Mouse (Mus musculus): ENCODE data around the gene Fezf1.

Gene Fezf1

DNA sequence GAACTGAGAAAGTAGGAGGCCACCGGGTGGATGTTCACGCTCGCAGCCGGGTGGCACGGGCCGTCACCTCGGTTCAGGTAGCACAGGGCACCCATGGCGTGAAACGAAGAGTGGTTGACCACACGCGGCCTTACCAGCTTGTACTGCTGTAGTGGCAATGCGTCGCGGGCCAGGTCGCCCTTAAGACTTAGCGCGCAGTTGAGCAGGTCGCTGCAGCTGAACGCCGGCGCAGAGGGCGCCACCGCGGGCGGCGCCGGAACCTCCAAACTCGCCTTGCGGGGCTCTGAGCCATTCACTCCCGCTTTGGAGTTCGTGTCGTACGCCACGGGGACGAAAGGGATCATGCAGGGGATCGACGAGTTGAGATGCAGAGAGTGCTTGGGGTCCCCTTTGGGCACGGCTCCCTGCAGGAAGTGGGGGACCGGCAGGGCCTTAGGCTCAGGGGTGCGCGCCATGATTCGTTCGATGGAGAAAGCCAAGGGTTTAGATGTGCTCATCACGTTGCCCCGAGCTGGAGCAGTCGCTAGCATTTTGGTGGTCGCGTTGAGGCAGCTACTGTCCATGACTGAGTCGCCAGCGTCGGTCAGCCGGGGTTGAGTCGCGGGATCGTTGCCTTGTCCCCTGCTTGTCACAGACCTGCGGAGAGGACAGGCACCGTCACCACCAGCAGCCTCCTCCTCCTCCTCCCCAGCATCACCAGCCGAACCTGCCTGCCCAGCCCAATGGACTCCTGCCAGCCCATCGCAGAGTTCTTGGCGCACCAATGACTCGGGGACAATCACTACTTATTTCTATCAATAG lies 450 bp downstream of the Fezf1 start:
- DNase-seq (ENCODE audit: low read depth, low spot score): no peak

DNA sequence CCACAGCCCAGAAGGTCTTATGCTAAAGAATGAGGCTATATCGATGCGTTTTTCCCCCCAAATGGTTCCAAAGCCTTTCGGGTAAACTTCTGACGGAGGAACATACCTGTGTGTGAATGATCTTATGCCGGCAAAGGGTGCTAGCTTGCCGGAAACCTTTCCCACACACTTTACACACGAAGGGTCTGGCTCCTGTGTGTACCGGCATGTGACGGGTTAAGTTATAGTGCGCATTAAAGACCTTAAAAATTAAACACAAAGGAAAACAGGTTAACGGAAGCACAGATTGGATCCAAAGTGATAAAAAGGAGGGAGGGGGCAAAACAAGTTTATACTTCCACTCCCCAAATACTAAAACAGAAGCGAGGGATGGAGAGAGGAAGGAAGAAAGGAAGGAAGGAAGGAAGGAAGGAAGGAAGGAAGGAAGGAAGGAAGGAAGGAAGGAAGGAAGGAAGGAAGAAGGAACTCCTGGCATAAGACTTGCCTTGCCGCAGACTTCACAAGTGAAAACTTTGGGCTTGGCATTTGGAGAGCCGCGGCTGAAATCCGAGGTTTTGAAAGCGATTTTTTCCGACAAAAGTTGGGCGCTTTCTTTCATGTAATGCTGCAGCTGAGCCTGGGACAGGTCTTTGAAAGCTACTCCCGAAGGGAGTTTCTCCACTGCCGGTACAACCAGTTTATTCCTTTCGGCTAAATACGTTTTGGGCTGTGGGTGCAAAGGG lies 1.2 kb downstream of the Fezf1 start:
- DNase-seq (ENCODE audit: low read depth, low spot score): no peak

DNA sequence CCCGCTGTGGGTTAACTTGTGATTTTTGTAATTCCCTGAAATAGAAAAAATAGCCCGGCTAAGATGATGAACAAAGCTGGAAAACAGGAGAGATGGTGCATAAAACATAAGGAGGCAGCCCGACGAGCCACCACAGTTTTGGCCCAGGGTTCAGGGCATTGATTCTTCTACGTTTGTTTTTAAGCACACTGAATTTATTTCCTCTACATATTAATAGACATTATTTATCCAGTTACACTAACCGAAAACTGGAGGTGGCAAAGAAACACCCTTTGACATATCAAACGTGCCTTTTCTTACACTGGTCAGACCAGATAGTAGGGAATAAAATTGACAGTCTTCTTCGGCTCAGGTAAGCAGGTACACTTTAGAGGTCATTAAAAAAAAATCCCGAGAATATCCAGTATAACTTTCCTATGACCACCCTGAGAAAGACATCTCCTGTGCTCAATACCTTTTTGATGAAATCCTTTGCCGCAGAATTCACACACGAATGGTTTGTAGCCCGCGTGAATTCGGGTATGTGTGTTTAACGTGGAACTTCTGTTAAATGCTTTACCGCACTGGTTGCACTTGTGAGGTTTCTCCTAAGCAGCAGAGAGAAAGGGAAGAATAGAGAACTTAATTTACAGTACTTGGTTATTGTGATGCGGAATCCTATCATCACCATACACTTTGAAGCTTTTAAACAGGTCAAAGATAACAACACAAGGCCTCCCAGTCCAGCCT lies 1.9 kb downstream of the Fezf1 start:
- no peak for DNase-seq (ENCODE audit: low read depth, low spot score)

DNA sequence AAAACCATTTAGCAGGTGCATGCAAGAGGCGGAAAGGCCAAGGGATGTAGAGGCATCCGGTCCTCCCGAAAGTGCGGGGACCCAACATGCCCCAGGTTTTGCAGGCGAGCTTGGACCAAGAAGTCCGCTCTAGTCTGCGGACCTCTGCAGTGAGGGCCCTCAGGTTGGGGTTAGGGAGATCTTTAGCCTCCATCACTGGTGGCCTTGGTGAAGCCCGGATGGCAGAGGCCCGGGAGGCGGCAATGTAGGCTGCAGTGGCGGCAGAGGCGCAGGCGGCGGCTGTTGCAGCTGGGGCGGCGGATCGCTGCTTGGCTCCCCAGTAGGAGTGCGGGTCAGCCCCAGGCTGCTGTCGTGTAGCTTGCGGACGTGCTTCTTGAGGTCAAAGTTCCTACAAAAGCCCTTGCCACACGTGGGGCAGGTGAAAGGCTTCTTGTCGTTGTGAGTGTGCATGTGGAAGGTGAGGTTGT lies 2.6 kb downstream of the Fezf1 start:
- no peak for DNase-seq (ENCODE audit: low read depth, low spot score)

DNA sequence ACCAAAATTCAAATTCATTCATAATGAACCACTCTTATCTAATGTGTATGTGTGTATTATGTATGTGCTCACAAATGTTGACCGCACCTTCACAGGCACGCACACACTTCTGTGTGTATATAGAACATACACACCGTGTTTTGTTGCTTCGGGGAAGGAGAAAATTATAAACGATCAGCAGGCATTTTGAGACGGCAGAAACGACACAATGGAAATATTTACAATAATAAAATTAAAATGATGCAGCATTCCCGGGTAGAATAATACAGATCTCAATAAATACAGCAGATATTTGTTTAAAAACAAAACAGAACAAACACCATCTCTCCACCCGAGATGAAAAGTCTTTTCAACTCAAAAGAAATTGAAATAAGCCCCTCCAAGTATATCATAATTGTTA lies 3.0 kb downstream of the Fezf1 start:
- no peak for DNase-seq (ENCODE audit: low read depth, low spot score)

DNA sequence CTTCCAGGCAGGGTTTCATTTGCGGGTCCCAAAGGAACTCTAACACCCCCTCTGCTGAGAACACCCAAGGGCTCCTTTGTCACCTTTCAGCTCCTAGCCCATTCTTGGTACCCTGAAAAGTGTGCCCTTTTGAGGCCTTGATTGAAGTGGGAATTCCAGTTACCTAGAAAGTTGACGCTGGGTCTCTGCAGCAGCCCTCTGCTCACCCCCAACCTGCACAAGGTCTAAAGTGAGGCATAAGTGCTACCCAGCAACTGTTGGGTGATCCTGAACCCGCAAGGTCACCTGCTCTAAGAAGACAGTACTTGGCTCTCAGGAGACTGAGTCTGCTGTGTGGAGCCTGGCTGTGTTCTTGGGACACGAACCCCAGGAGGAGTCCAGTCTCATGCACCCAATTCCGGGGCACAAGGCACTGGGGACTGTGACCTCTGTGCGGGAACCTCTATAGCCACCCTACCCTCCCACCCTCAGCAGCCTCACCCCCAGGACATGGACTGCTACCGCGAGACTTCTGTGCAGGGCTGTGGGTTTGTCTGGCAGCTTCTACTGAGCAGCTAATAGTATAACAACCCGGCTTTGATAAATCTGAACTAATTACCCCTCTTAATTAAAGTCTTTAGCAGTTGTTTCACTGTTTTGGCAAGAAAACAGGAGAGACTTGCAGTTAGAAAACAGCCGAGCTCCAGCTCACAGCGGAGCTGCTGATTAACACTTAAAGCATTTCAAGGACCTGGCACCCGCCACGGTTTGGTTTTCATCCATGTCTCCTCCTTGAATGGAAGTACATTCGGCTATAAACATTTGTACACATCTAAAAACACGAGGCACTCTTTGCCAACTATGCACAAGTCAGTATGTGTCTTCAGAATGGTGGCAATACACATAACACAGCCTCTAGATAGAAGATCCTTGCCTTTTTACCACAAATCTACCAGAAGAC lies 4.1 kb downstream of the Fezf1 start:
- DNase-seq (ENCODE audit: low read depth, low spot score): no peak

DNA sequence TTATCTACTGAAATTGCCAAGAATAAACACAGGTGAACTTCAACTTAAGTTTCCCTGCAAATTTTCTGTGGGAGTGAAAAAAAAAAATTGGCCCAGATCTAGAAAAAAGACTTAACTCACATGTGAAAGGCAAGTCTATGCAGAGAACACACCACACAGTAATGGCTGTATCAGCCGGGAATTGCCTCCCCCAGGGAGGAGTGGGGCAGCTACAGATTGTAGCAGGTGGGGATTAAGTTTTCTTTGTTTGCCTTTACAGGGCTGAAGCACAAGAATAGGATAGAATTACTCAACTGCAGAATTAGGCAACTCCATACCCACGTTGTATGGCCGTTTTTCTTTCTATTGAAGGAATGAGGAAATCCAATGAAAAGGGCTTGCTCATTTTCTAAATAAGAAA lies 36.7 kb downstream of the Fezf1 start:
- DNase-seq (ENCODE audit: low read depth, low spot score): no peak

DNA sequence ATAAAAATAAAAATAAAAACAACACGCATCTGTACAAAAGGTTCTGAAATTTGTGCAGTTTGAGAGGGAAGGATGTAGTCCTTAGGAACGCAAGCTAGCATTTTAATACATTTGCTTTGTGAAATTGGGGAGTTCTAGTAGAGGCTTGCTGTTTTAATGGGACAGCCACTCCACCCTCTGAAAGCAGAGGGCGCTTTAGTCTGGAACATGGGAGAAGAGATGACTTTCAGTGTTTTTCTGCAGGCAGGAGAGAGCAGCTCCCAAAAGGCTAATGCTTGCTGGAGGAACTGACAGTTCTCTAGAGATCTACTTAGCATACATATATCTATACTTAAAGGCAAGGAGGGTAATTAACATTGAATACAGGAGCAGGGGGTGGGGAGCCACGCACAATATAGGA lies 40.4 kb downstream of the Fezf1 start:
- DNase-seq (ENCODE audit: low read depth, low spot score): no peak

DNA sequence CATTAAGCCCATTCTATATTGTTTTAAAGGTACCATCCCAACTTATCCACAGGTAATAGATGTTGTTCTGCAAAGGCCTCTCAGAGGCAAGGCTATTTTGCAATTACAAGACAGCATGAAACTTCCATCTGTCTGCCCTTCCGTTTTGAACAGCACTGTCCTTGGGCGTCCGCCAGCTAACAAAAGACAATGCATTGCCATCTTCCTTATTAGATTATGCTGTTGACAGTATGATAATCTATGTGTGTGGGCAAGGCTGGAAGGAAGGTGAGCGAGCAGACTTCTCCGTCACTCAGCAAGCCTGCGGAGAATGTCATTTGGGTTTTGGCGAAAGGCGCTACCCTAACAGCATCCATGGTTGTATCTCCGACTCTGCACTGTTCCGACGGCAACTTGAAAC lies 45.5 kb downstream of the Fezf1 start:
- no peak for DNase-seq (ENCODE audit: low read depth, low spot score)
